ENCODE assay signal across 9 mouse cellular contexts in the genomic region with DNA sequence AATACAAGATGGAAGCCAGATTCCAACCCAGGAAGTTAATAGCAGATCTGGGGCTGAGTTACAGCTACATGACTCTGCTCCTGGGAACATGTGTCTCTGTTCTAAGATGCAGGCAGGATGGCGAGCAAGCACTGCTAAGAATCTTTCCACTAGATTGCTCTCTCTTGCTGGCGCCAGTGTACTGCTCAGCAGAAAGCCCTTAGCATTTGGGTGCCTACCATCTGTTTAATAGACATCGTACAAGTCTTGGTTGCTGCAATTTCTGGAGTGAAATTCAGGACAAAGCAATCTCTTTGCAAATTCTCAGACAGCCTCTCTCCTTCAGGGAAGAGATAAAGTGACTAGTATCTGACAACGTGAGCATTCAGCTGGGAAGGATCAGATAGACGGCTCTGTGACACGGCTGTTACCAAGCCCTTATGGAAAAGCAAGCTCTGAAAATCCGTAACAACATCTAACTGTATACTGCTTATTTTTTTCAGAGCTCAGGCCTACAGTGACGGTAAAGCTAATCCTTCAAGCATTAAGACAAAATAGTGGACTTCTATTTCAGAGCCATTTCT. TPM values are rescaled to one million over a fixed set of nuclear protein-coding genes. Genes with fewer than 3 reads are reported as not detected.
DNase-seq lines count a peak whose midpoint lies in the region; ATAC-seq and TF ChIP-seq lines count a peak whose summit lies in the region.
"Had no signal": no experiment of that assay in that cellular context is flagged by ENCODE, and none has a peak within 500 bp of the region (broad histone marks: within the 10 kb centered on the region; RNA-seq: fewer than 3 reads in every experiment).

No protein-coding gene starts in this region.

- 0 out of 2 replicates have a peak overlapping the region, but pooled peaks have one; percentile 9 for H3K4me2 ChIP-seq in heart, embryonic 11.5 days
- H3K4me2 ChIP-seq in midbrain, embryonic 11.5 days = no peak overlapping the region
- H3K4me2 ChIP-seq in stomach, postnatal 0 days (replicated peaks; ENCODE audit: low read depth) = no peak overlapping the region

- H3K27me3 ChIP-seq in heart, embryonic 11.5 days (ENCODE audit: control insufficient read depth, insufficient read depth, low read length) = no peaks in the 10 kb centered on the region
- H3K27me3 ChIP-seq in midbrain, embryonic 11.5 days (ENCODE audit: control insufficient read depth, insufficient read depth, low read length) = no peaks in the 10 kb centered on the region
- peaks cover 10% of the 10 kb centered on the region for H3K27me3 ChIP-seq in midbrain, embryonic 10.5 days (ENCODE audit: low read depth, poor library complexity, severe bottlenecking)
- H3K27me3 ChIP-seq in stomach, postnatal 0 days (ENCODE audit: control insufficient read depth, insufficient read depth, low read length) = no peaks in the 10 kb centered on the region

- no peaks in the 10 kb centered on the region for H3K36me3 ChIP-seq in heart, embryonic 11.5 days (ENCODE audit: control insufficient read depth, insufficient read depth, low read length)
- H3K36me3 ChIP-seq in midbrain, embryonic 11.5 days (ENCODE audit: control insufficient read depth, insufficient read depth, low read length) = no peaks in the 10 kb centered on the region
- peaks cover 4% of the 10 kb centered on the region; the same call in 1 of the 2 replicates for H3K36me3 ChIP-seq in midbrain, embryonic 10.5 days
- no peaks in the 10 kb centered on the region for H3K36me3 ChIP-seq in stomach, postnatal 0 days (ENCODE audit: control insufficient read depth, insufficient read depth, low read length)

- H3K9ac ChIP-seq in heart, embryonic 11.5 days (ENCODE audit: low read depth, low read length) = no peak overlapping the region
- peak overlapping the region; percentile 34 for H3K9ac ChIP-seq in midbrain, embryonic 11.5 days (ENCODE audit: low read length)
- H3K9ac ChIP-seq in stomach, postnatal 0 days (ENCODE audit: low read length) = no peak overlapping the region

- H3K4me3 ChIP-seq in heart, embryonic 11.5 days (ENCODE audit: low read depth, low read length) = no peak overlapping the region
- H3K4me3 ChIP-seq in midbrain, embryonic 11.5 days (ENCODE audit: low read depth, low read length) = no peak overlapping the region
- no peak overlapping the region for H3K4me3 ChIP-seq in midbrain, embryonic 10.5 days
- H3K4me3 ChIP-seq in stomach, postnatal 0 days (ENCODE audit: low read depth, low read length) = no peak overlapping the region

- WGBS in heart, embryonic 11.5 days (ENCODE audit: insufficient replicate concordance) = 43% methylated on average over 8 of the region's 8 CpGs
- 41% methylated on average over 8 of the region's 8 CpGs for WGBS in midbrain, embryonic 11.5 days
- whole genome bisulfite sequencing in midbrain, embryonic 10.5 days = 54% methylated on average over 8 of the region's 8 CpGs
- 52% methylated on average over 8 of the region's 8 CpGs for WGBS in stomach, postnatal 0 days

- intact Hi-C loops in heart, postnatal 25 days (cut with DNase I) = loop anchor here (5.0 kb wide), 2 partner anchors 106 to 254 kb away; a partner anchor contains a TSS

- no peak for TF ChIP-seq CTCF in stomach, postnatal 0 days (IDR thresholded peaks at IDR 0.05; ENCODE audit: low read depth)

- ATAC-seq in heart, embryonic 11.5 days (replicated peaks; ENCODE audit: insufficient number of reproducible peaks, low FRiP score, low TSS enrichment) = no peak
- ATAC-seq in midbrain, embryonic 11.5 days (ENCODE audit: low FRiP score) = no peak
- no peak for ATAC-seq in stomach, postnatal 0 days (ENCODE audit: low FRiP score, low TSS enrichment)
- ATAC-seq: liver, postnatal 0 days had no signal

- TF ChIP-seq EP300 in stomach, postnatal 0 days (optimal IDR thresholded peaks at IDR 0.05) = no peak

- H3K9me3 ChIP-seq in heart, embryonic 11.5 days (replicated peaks; ENCODE audit: control insufficient read depth, low read length) = no peaks in the 10 kb centered on the region
- H3K9me3 ChIP-seq in midbrain, embryonic 11.5 days (ENCODE audit: control insufficient read depth, low read length) = no peaks in the 10 kb centered on the region
- H3K9me3 ChIP-seq in midbrain, embryonic 10.5 days (replicated peaks) = no peaks in the 10 kb centered on the region
- no peaks in the 10 kb centered on the region for H3K9me3 ChIP-seq in stomach, postnatal 0 days (ENCODE audit: control insufficient read depth, low read length)

- no peak for DNase-seq in heart, postnatal 25 days (ENCODE audit: low spot score)
- peak; percentile 86 for DNase-seq in midbrain, embryonic 11.5 days (ENCODE audit: low spot score, missing footprints)
- DNase-seq in midbrain, embryonic 10.5 days (ENCODE audit: low spot score) = no peak
- DNase-seq in layer of hippocampus, adult 9-11 months = peak; percentile 60
- no peak for DNase-seq in stomach, postnatal 0 days (ENCODE audit: low spot score)
- DNase-seq in thymus, postnatal 10 days (ENCODE audit: low spot score in 2 of 2) = no peak
- no peak for DNase-seq in yolk sac, embryonic 10.5 days (ENCODE audit: low spot score)
- DNase-seq: liver, postnatal 0 days had no signal

- no peak overlapping the region for H3K27ac ChIP-seq in heart, embryonic 11.5 days (ENCODE audit: low read depth, low read length)
- H3K27ac ChIP-seq in midbrain, embryonic 11.5 days (ENCODE audit: low read depth, low read length) = peak overlapping the region; percentile 14; the same call in 1 of the 2 replicates
- no peak overlapping the region for H3K27ac ChIP-seq in midbrain, embryonic 10.5 days (replicated peaks)
- H3K27ac ChIP-seq in stomach, postnatal 0 days (replicated peaks) = peak overlapping the region; percentile 40

- H3K4me1 ChIP-seq in heart, embryonic 11.5 days (ENCODE audit: control insufficient read depth, insufficient read depth, low read length) = peaks cover 3% of the 10 kb centered on the region; the same call in 1 of the 2 replicates
- peaks cover 8% of the 10 kb centered on the region for H3K4me1 ChIP-seq in midbrain, embryonic 11.5 days (ENCODE audit: control insufficient read depth, insufficient read depth, low read length)
- H3K4me1 ChIP-seq in midbrain, embryonic 10.5 days = peaks cover 34% of the 10 kb centered on the region
- no peaks in the 10 kb centered on the region for H3K4me1 ChIP-seq in stomach, postnatal 0 days (replicated peaks; ENCODE audit: control insufficient read depth, insufficient read depth)

RNA-seq across cellular contexts. Expression of a gene that starts 1.7 kb away (rescaled TPM):
- 34.7 and 39.1 TPM in 2 replicates for polyA plus RNA-seq in heart, embryonic 11.5 days (2014; fragmentation: Nextera tagmentation; extraction: Ambion mirVana)
- 1 to 10 TPM; 6.3 to 8.9 TPM for total RNA-seq in heart, postnatal 25 days (2021)
- 67.7 and 71.6 TPM in 2 replicates for polyA plus RNA-seq in midbrain, embryonic 11.5 days (2014; fragmentation: Nextera tagmentation; extraction: Ambion mirVana)
- polyA plus RNA-seq in midbrain, embryonic 10.5 days (2016; fragmentation: Nextera tagmentation; extraction: Ambion mirVana) = 60.9 and 62.3 TPM in 2 replicates
- polyA plus RNA-seq in stomach, postnatal 0 days (2015; fragmentation: Nextera tagmentation; extraction: Ambion mirVana) = 16.7 and 18.6 TPM in 2 replicates

Comparison
In these comparisons a context has a peak if more than half of its experiments do, and no peak if none do; other contexts are left out.
1. H3K27ac ChIP-seq: peak in midbrain, embryonic 11.5 days (single experiment) and stomach, postnatal 0 days (single experiment); none in heart, embryonic 11.5 days (single experiment) and midbrain, embryonic 10.5 days (single experiment).
2. DNase-seq: peak in midbrain, embryonic 11.5 days (single experiment) and layer of hippocampus, adult 9-11 months (single experiment); none in heart, postnatal 25 days (single experiment), midbrain, embryonic 10.5 days (single experiment), stomach, postnatal 0 days (single experiment), thymus, postnatal 10 days (0 of 2) and yolk sac, embryonic 10.5 days (single experiment).